Mouse (Mus musculus): ENCODE data around the gene Gm3298. TPM values are rescaled to one million over a fixed set of nuclear protein-coding genes. Genes with fewer than 3 reads are reported as not detected.
"Not testable (repeated sequence)": the region's sequence is repeated elsewhere in the genome, so short reads cannot be mapped to it uniquely, and the experiment has no call there.

Gm3298 gene
- total RNA-seq (2021) = not detected
- polyA plus RNA-seq (2012; rRNA removed) = not detected in 2 replicates
- long read RNA-seq = 0 reads

DNA sequence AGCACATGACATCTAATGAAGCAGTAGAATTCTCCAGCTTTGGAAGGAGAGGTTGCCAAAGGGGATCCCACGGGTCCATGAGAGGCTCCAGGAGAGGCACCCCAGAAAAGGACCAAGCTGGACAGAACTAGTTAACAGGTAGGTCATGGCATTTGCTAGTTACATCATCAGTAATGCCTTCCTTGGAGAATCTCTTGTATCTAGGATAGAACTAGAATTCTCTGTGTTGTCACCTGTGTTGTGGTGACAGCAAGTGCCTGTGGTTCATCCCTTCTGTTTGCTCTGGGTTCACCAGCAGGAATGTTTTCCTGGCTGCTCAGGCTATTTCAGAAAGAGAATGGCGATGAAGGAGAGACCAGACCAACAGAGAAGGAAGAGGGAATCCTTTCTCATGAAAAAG, at the start of gene Gm3298:
Gene Gm3298, plus strand, starts transcription at position 301 of the 400 bp plus-strand sequence.
- DNase-seq = not testable (repeated sequence)

DNA sequence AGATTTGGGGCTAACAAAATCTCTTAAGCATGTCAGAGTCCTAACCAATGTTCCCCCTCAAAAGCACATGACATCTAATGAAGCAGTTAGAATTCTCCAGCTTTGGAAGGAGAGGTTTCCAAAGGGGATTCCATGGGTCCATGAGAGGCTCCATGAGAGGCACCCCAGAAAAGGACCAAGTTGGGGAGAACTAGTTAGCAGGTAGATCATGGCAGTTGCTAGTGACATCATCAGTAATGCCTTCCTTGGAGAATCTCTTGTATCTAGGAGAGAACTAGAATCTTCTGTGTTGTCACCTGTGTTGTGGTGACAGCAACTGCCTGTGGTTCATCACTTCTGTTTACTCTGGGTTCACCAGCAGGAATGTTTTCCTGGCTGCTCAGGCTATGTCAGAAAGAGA, 32.1 kb upstream of the Gm3298 start, which contains the start of gene Gm8297:
Gene Gm8297, plus strand, starts transcription at position 301 of the 400 bp plus-strand sequence.
- not testable (repeated sequence) for DNase-seq

DNA sequence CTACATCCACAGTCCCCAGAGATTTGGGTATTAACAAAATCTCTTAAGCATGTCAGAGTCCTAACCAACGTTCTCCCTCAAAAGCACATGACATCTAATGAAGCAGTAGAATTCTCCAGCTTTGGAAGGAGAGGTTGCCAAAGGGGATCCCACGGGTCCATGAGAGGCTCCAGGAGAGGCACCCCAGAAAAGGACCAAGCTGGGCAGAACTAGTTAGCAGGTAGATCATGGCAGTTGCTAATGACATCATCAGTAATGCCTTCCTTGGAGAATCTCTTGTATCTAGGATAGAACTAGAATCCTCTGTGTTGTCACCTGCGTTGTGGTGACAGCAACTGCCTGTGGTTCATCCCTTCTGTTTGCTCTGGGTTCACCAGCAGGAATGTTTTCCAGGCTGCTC, 34.6 kb downstream of the Gm3298 start, which contains the start of gene 4930555G01Rik:
Gene 4930555G01Rik, plus strand, starts transcription at position 301 of the 400 bp plus-strand sequence.
- not testable (repeated sequence) for DNase-seq

Other genes starting within 250 kb of the Gm3298 start
- gene Gm9602, start 239.6 kb upstream of the Gm3298 start, total RNA-seq (2021) = not detected
- gene Gm9602, start 239.6 kb upstream of the Gm3298 start, polyA plus RNA-seq (2012; rRNA removed) = not detected in 2 replicates
- gene Gm3269, start 177.8 kb upstream of the Gm3298 start, total RNA-seq (2021) = not detected
- not detected in 2 replicates for gene Gm3269, start 177.8 kb upstream of the Gm3298 start, polyA plus RNA-seq (2012; rRNA removed)
- gene Gm3264, start 160.3 kb upstream of the Gm3298 start, total RNA-seq (2021) = under 1 TPM in 1 of 2 experiments, not detected in 1; 0.52 TPM
- not detected in 2 replicates for gene Gm3264, start 160.3 kb upstream of the Gm3298 start, polyA plus RNA-seq (2012; rRNA removed)
- gene Gm3278, start 123.5 kb upstream of the Gm3298 start, total RNA-seq (2021) = not detected
- not detected in 2 replicates for gene Gm3278, start 123.5 kb upstream of the Gm3298 start, polyA plus RNA-seq (2012; rRNA removed)
- gene Gm8297, start 32.0 kb upstream of the Gm3298 start, total RNA-seq (2021) = not detected
- not detected in 2 replicates for gene Gm8297, start 32.0 kb upstream of the Gm3298 start, polyA plus RNA-seq (2012; rRNA removed)
- gene 4930555G01Rik, start 34.7 kb downstream of the Gm3298 start, total RNA-seq (2021) = not detected
- not detected in 2 replicates for gene 4930555G01Rik, start 34.7 kb downstream of the Gm3298 start, polyA plus RNA-seq (2012; rRNA removed)
- not detected for gene Gm8281, start 55.1 kb downstream of the Gm3298 start, total RNA-seq (2021)
- gene Gm8281, start 55.1 kb downstream of the Gm3298 start, polyA plus RNA-seq (2012; rRNA removed) = not detected in 2 replicates
- not detected for gene Gm8279, start 115.6 kb downstream of the Gm3298 start, total RNA-seq (2021)
- not detected in 2 replicates for gene Gm8279, start 115.6 kb downstream of the Gm3298 start, polyA plus RNA-seq (2012; rRNA removed)
- not detected for gene Gm3317, start 148.6 kb downstream of the Gm3298 start, total RNA-seq (2021)
- not detected in 2 replicates for gene Gm3317, start 148.6 kb downstream of the Gm3298 start, polyA plus RNA-seq (2012; rRNA removed)
- not detected for gene Gm8271, start 169.9 kb downstream of the Gm3298 start, total RNA-seq (2021)
- not detected in 2 replicates for gene Gm8271, start 169.9 kb downstream of the Gm3298 start, polyA plus RNA-seq (2012; rRNA removed)
- gene Gm3526, start 244.7 kb downstream of the Gm3298 start, total RNA-seq (2021) = not detected
- gene Gm3526, start 244.7 kb downstream of the Gm3298 start, polyA plus RNA-seq (2012; rRNA removed) = 0.06 TPM in 1 of 2 replicates, not detected in the other

Data from adrenal gland, adult 2 months (tissue).